Mouse (Mus musculus) stomach, embryonic 14.5 days (tissue): ENCODE results near the gene Negr1. TPM values are rescaled to one million over a fixed set of nuclear protein-coding genes. Genes with fewer than 3 reads are reported as not detected.

ENCODE experiments used
- ATAC-seq: fragments of 200-750 bp; cut with Nextera tagmentation; 2 replicates; pipeline ENCODE4 v1.8.0; 2017; ENCODE audit warnings: low read depth, moderate TSS enrichment; ENCODE audit not compliant: insufficient number of reproducible peaks, insufficient read depth, low FRiP score
- H3K27ac ChIP-seq: fragments of 300-500 bp; sonication (generic); 2 replicates; pipeline ENCODE4 v1.5.1; 2014; ENCODE audit warnings: mild to moderate bottlenecking, low read length, moderate library complexity, mixed read lengths
- H3K27me3 ChIP-seq: fragments of 300-500 bp; sonication (generic); 2 replicates; pipeline ENCODE4 v1.6.1; 2014; ENCODE audit warnings: low read length, control low read depth, mixed read lengths; ENCODE audit not compliant: control insufficient read depth, insufficient read depth
- H3K36me3 ChIP-seq: fragments of 300-500 bp; sonication (generic); 2 replicates; pipeline ENCODE4 v1.6.1; 2014; ENCODE audit warnings: mild to moderate bottlenecking, control low read depth, low read length, moderate library complexity, mixed read lengths; ENCODE audit not compliant: control insufficient read depth, insufficient read depth
- H3K4me1 ChIP-seq: fragments of 300-500 bp; sonication (generic); 2 replicates; pipeline ENCODE4 v1.6.1; 2014; ENCODE audit warnings: low read length, control low read depth, mixed read lengths; ENCODE audit not compliant: control insufficient read depth, insufficient read depth
- H3K4me2 ChIP-seq: fragments of 300-500 bp; sonication (generic); replicated peaks from 2 replicates; pipeline ENCODE4 v1.6.1; 2014; ENCODE audit warnings: low read depth, low read length, control low read depth
- H3K4me3 ChIP-seq: fragments of 300-500 bp; sonication (generic); 2 replicates; pipeline ENCODE4 v1.5.1; 2014; ENCODE audit warnings: low read depth, low read length, control low read depth
- H3K9ac ChIP-seq: fragments of 300-500 bp; sonication (generic); replicated peaks from 2 replicates; pipeline ENCODE4 v1.6.1; 2014; ENCODE audit warnings: low read depth, mild to moderate bottlenecking, control low read depth, low read length, moderate library complexity, mixed read lengths
- H3K9me3 ChIP-seq: fragments of 300-500 bp; sonication (generic); 2 replicates; pipeline ENCODE4 v1.6.1; 2016; ENCODE audit warnings: low read depth, low read length, control low read depth; ENCODE audit not compliant: control insufficient read depth
- WGBS: fragments of 180-500 bp; shearing (Covaris S2); extraction: QIAGEN DNeasy Blood & Tissue Kit; methylation state at CpG from one replicate; pipeline ENCODE4 v1.1.7; 2014; 5-methylcytosine and 5-hydroxymethylcytosine counted together
- polyA plus RNA-seq: library from polyadenylated mRNA; unstranded; fragments of >200 nt; fragmentation: Nextera tagmentation; extraction: Ambion mirVana; gene quantifications from 2 replicates; pipeline ENCODE4 v1.2.1, GENCODE M21; 2014

Negr1 gene
- polyA plus RNA-seq, 1 experiment from 2014 or later, result 9.8 TPM

- Histone ChIP-seq H3K27me3 (no peaks in the 10 kb centered on the region), H3K36me3 (no peaks in the 10 kb centered on the region), H3K4me1 (no peaks in the 10 kb centered on the region), H3K9me3 (no peaks in the 10 kb centered on the region), H3K27ac (no peak overlapping the region), H3K4me3 (no peak overlapping the region), H3K4me2 (no peak overlapping the region), H3K9ac (no peak overlapping the region)
- ATAC-seq, result no peak
Observed at GRCm38 (mm10) chr3:157281259-157281658, 719.7 kb downstream of the Negr1 start.

GRCm38 (mm10) chr3:157291286-157291685 is 729.7 kb downstream of the Negr1 start:
- no peaks in the 10 kb centered on the region for H3K9me3 ChIP-seq
- WGBS, result 87% methylated on average over 1 of the region's 1 CpGs
- H3K27me3 ChIP-seq, result no peaks in the 10 kb centered on the region
- H3K4me1 ChIP-seq, result no peaks in the 10 kb centered on the region
- H3K4me2 ChIP-seq, result no peak overlapping the region
- no peak for ATAC-seq
- no peak overlapping the region for H3K27ac ChIP-seq
- no peak overlapping the region for H3K9ac ChIP-seq
- H3K36me3 ChIP-seq, result no peaks in the 10 kb centered on the region
- no peak overlapping the region for H3K4me3 ChIP-seq

- 74% methylated on average over 4 of the region's 4 CpGs for WGBS
- ATAC-seq, result no peak
- Histone ChIP-seq H3K27me3 (no peaks in the 10 kb centered on the region), H3K36me3 (no peaks in the 10 kb centered on the region), H3K9ac (no peak overlapping the region), H3K4me3 (no peak overlapping the region), H3K9me3 (no peaks in the 10 kb centered on the region), H3K4me2 (no peak overlapping the region), H3K27ac (no peak overlapping the region), H3K4me1 (no peaks in the 10 kb centered on the region)
Observed at GRCm38 (mm10) chr3:157297216-157297615, 735.6 kb downstream of the Negr1 start.

- Histone ChIP-seq H3K4me1 (no peaks in the 10 kb centered on the region), H3K27me3 (no peaks in the 10 kb centered on the region), H3K27ac (no peak overlapping the region), H3K36me3 (no peaks in the 10 kb centered on the region), H3K4me3 (no peak overlapping the region), H3K9ac (no peak overlapping the region), H3K4me2 (no peak overlapping the region), H3K9me3 (no peaks in the 10 kb centered on the region)
- no peak for ATAC-seq
- 71% methylated on average over 4 of the region's 4 CpGs for WGBS
Observed at GRCm38 (mm10) chr3:157303430-157304116, 742.0 kb downstream of the Negr1 start.

GRCm38 (mm10) chr3:157321081-157321573 is 759.5 kb downstream of the Negr1 start:
- no peak overlapping the region for H3K4me2 ChIP-seq
- 58% methylated on average over 1 of the region's 1 CpGs for WGBS
- no peak for ATAC-seq

GRCm38 (mm10) chr3:157321834-157322233 is 760.2 kb downstream of the Negr1 start:
- WGBS, result 37% methylated on average over 1 of the region's 1 CpGs
- no peaks in the 10 kb centered on the region for H3K36me3 ChIP-seq
- no peaks in the 10 kb centered on the region for H3K27me3 ChIP-seq
- ATAC-seq, result no peak
- no peak overlapping the region for H3K9ac ChIP-seq
- H3K4me2 ChIP-seq, result no peak overlapping the region
- H3K27ac ChIP-seq, result no peak overlapping the region
- no peaks in the 10 kb centered on the region for H3K9me3 ChIP-seq
- H3K4me3 ChIP-seq, result no peak overlapping the region
- no peaks in the 10 kb centered on the region for H3K4me1 ChIP-seq

More at GRCm38 (mm10) chr3:157321081-157321573, 759.5 kb downstream of the Negr1 start:
- Histone ChIP-seq H3K4me3 (no peak overlapping the region), H3K9me3 (no peaks in the 10 kb centered on the region), H3K36me3 (no peaks in the 10 kb centered on the region), H3K9ac (no peak overlapping the region), H3K27ac (no peak overlapping the region), H3K4me1 (no peaks in the 10 kb centered on the region), H3K27me3 (no peaks in the 10 kb centered on the region)

- no peak overlapping the region for H3K9ac ChIP-seq
- no peaks in the 10 kb centered on the region for H3K9me3 ChIP-seq
- H3K27ac ChIP-seq, result no peak overlapping the region
- ATAC-seq, result no peak
- no peak overlapping the region for H3K4me3 ChIP-seq
- no peaks in the 10 kb centered on the region for H3K27me3 ChIP-seq
- WGBS, result 72% methylated on average over 1 of the region's 1 CpGs
- H3K4me2 ChIP-seq, result no peak overlapping the region
- H3K36me3 ChIP-seq, result no peaks in the 10 kb centered on the region
- H3K4me1 ChIP-seq, result no peaks in the 10 kb centered on the region
Observed at GRCm38 (mm10) chr3:157334169-157334568, 772.6 kb downstream of the Negr1 start.

- Histone ChIP-seq H3K27me3 (no peaks in the 10 kb centered on the region), H3K27ac (no peak overlapping the region), H3K9ac (no peak overlapping the region), H3K4me3 (no peak overlapping the region), H3K4me2 (no peak overlapping the region), H3K36me3 (no peaks in the 10 kb centered on the region), H3K9me3 (no peaks in the 10 kb centered on the region), H3K4me1 (no peaks in the 10 kb centered on the region)
- 76% methylated on average over 2 of the region's 2 CpGs for WGBS
- no peak for ATAC-seq
Observed at GRCm38 (mm10) chr3:157349480-157349879, 787.9 kb downstream of the Negr1 start.

- no peak overlapping the region for H3K4me2 ChIP-seq
- H3K27ac ChIP-seq, result peak overlapping the region; percentile 48; the same call in 1 of the 2 replicates
- H3K4me3 ChIP-seq, result no peak overlapping the region
- no peaks in the 10 kb centered on the region for H3K27me3 ChIP-seq
- ATAC-seq, result peak; percentile 87; the same call in 1 of the 2 replicates
- H3K36me3 ChIP-seq, result no peaks in the 10 kb centered on the region
- 43% methylated on average over 3 of the region's 3 CpGs for WGBS
- H3K4me1 ChIP-seq, result no peaks in the 10 kb centered on the region
- H3K9me3 ChIP-seq, result no peaks in the 10 kb centered on the region
- no peak overlapping the region for H3K9ac ChIP-seq
Observed at GRCm38 (mm10) chr3:157358905-157359304, 797.3 kb downstream of the Negr1 start.
